ENCODE assay signal across 10 mouse cellular contexts in the genomic region with DNA sequence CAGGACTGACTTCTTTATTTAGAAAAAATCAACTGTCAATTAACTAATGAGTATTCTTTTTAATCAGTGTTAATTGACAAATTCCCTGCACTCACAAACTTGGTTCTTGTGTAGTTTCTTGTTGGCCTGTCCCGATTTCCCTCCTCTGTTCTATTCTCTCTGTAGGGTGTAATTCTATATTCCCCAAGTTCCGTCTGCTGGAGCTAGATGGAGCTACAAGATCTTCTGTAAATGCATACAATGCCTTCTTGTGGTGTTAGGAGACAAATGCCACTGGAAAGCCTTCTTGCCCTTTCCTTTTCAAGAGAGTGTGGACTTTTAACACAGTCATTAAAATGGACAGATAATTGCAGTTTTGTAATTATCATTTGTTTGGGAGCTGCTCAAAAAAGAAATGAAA.
DNase-seq lines count a peak whose midpoint lies in the region; ATAC-seq and TF ChIP-seq lines count a peak whose summit lies in the region.
"Had no signal": no experiment of that assay in that cellular context is flagged by ENCODE, and none has a peak within 500 bp of the region (broad histone marks: within the 10 kb centered on the region; RNA-seq: fewer than 3 reads in every experiment).

No protein-coding gene starts in this region.

- H3K9me3 ChIP-seq in kidney, embryonic 16.5 days (ENCODE audit: low read length), result no peaks in the 10 kb centered on the region
- H3K9me3 ChIP-seq: heart, embryonic 12.5 days; liver, embryonic 15.5 days had no signal

- H3K27ac ChIP-seq in kidney, embryonic 16.5 days (ENCODE audit: low read length), result no peak overlapping the region
- no peak overlapping the region for H3K27ac ChIP-seq in left cerebral cortex, adult 2 months
- H3K27ac ChIP-seq: liver, embryonic 15.5 days had no signal

- peak; percentile 14 for DNase-seq in cerebellum, adult 9-10 months
- no peak for DNase-seq in cerebellum, adult 11 months
- no peak for DNase-seq in kidney, postnatal 25 days
- peak; percentile 55 for DNase-seq in MN1 (ENCODE audit: low spot score)
- DNase-seq in left cerebral cortex, adult 2 months (ENCODE audit: extremely low spot score in 1 of 2, low spot score in 2 of 2), result peak in 1 of 2 experiments; percentile 25
- DNase-seq in c-Kit-positive CD71-positive TER-119-positive erythroid progenitor cells, embryonic 14.5 days (ENCODE audit: low spot score), result no peak

- H3K4me3 ChIP-seq in kidney, embryonic 16.5 days (ENCODE audit: low read length), result no peak overlapping the region
- no peak overlapping the region for H3K4me3 ChIP-seq in left cerebral cortex, adult 2 months
- H3K4me3 ChIP-seq: heart, embryonic 12.5 days; liver, embryonic 15.5 days had no signal

- H3K9ac ChIP-seq in kidney, embryonic 16.5 days (replicated peaks; ENCODE audit: low read length), result no peak overlapping the region
- H3K9ac ChIP-seq: heart, embryonic 12.5 days; liver, embryonic 15.5 days had no signal

- ATAC-seq in kidney, embryonic 16.5 days (ENCODE audit: low FRiP score, low TSS enrichment), result peak; percentile 63; the same call in 1 of the 2 replicates
- ATAC-seq in megakaryocyte progenitor cell, adult 5-6 weeks (replicated peaks; ENCODE audit: poor library complexity), result no peak

- peak; percentile 78 for TF ChIP-seq CTCF in left cerebral cortex, adult 2 months (IDR thresholded peaks at IDR 0.05)

- 18% methylated on average over 2 of the region's 2 CpGs for WGBS in kidney, embryonic 16.5 days

- intact Hi-C loops in left cerebral cortex, adult 2 months (cut with DNase I), result loop anchor here (2.0 to 10.0 kb wide), 3 partner anchors 548 to 1040 kb away; no protein-coding TSS in a partner anchor

- H3K36me3 ChIP-seq in kidney, embryonic 16.5 days (ENCODE audit: insufficient read depth, low read length), result no peaks in the 10 kb centered on the region
- H3K36me3 ChIP-seq: heart, embryonic 12.5 days; liver, embryonic 15.5 days had no signal

- H3K27me3 ChIP-seq in kidney, embryonic 16.5 days (ENCODE audit: insufficient read depth, low read length), result no peaks in the 10 kb centered on the region
- H3K27me3 ChIP-seq: heart, embryonic 12.5 days; liver, embryonic 15.5 days had no signal

- no peak overlapping the region for H3K4me2 ChIP-seq in kidney, embryonic 16.5 days (replicated peaks; ENCODE audit: low read depth, low read length)
- H3K4me2 ChIP-seq: heart, embryonic 12.5 days; liver, embryonic 15.5 days had no signal

- H3K4me1 ChIP-seq in kidney, embryonic 16.5 days (ENCODE audit: insufficient read depth, low read length), result peaks cover 18% of the 10 kb centered on the region; the same call in 1 of the 2 replicates
- H3K4me1 ChIP-seq: heart, embryonic 12.5 days; liver, embryonic 15.5 days had no signal

Comparison
In these comparisons a context has a peak if more than half of its experiments do, and no peak if none do; other contexts are left out.
1. DNase-seq: peak in cerebellum, adult 9-10 months (single experiment) and MN1 (single experiment); none in cerebellum, adult 11 months (single experiment), kidney, postnatal 25 days (0 of 2) and c-Kit-positive CD71-positive TER-119-positive erythroid progenitor cells, embryonic 14.5 days (single experiment).